Mouse (Mus musculus) heart, embryonic 14.5 days (tissue): ENCODE results near the gene Trnp1. TPM values are rescaled to one million over a fixed set of nuclear protein-coding genes. Genes with fewer than 3 reads are reported as not detected.

Experiments used
- ATAC-seq: fragments of 200-750 bp; cut with Nextera tagmentation; 2 replicates; pipeline ENCODE4 v1.8.0; 2017; ENCODE audit warnings: low read depth, moderate TSS enrichment; ENCODE audit not compliant: insufficient number of reproducible peaks, insufficient read depth, low FRiP score
- H3K27ac ChIP-seq, 2 experiments: fragments of 200-500 bp in 1 of 2; fragments of 300-500 bp in 1 of 2; sonication (generic) in 1 of 2; replicated peaks in 1 of 2; 2 replicates each; pipeline ENCODE4 v1.5.1; 2012 to 2014; ENCODE audit warnings: low read depth in 2 of 2, low read length in 2 of 2, control low read depth in 1 of 2, mild to moderate bottlenecking in 1 of 2, mixed read lengths in 1 of 2; ENCODE audit not compliant: control insufficient read depth in 1 of 2, insufficient read depth in 1 of 2
- H3K27me3 ChIP-seq: fragments of 300-500 bp; sonication (generic); 2 replicates; pipeline ENCODE4 v1.6.1; 2014; ENCODE audit warnings: mild to moderate bottlenecking, low read length, control low read depth; ENCODE audit not compliant: control insufficient read depth, insufficient read depth
- H3K36me3 ChIP-seq: fragments of 300-500 bp; sonication (generic); 2 replicates; pipeline ENCODE4 v1.6.1; 2014; ENCODE audit warnings: mild to moderate bottlenecking, control low read depth, low read length, mixed read lengths; ENCODE audit not compliant: control insufficient read depth, insufficient read depth
- H3K4me1 ChIP-seq, 2 experiments: fragments of 200-500 bp in 1 of 2; fragments of 300-500 bp in 1 of 2; sonication (generic) in 1 of 2; 2 replicates each; pipeline ENCODE4 v1.6.1; 2012 to 2014; ENCODE audit warnings: low read length in 2 of 2, control low read depth in 1 of 2, mixed read lengths in 1 of 2; ENCODE audit not compliant: control insufficient read depth in 2 of 2, insufficient read depth in 2 of 2
- H3K4me2 ChIP-seq: fragments of 300-500 bp; sonication (generic); 2 replicates; pipeline ENCODE4 v1.6.1; 2014; ENCODE audit warnings: mild to moderate bottlenecking, low read length
- H3K4me3 ChIP-seq, 2 experiments: fragments of 200-500 bp in 1 of 2; fragments of 300-500 bp in 1 of 2; sonication (generic) in 1 of 2; 2 replicates each; pipeline ENCODE4 v1.5.1; 2012 to 2014; ENCODE audit warnings: low read length in 2 of 2, mild to moderate bottlenecking in 2 of 2, control low read depth in 1 of 2, low read depth in 1 of 2, moderate library complexity in 1 of 2; ENCODE audit not compliant: control insufficient read depth in 1 of 2, insufficient read depth in 1 of 2
- H3K9ac ChIP-seq: fragments of 300-500 bp; sonication (generic); 2 replicates; pipeline ENCODE4 v1.6.1; 2014; ENCODE audit warnings: mild to moderate bottlenecking, low read length
- H3K9me3 ChIP-seq: fragments of 300-500 bp; sonication (generic); 2 replicates; pipeline ENCODE4 v1.6.1; 2016; ENCODE audit warnings: low read length, control low read depth; ENCODE audit not compliant: control insufficient read depth
- WGBS: fragments of 180-500 bp; shearing (Covaris S2); extraction: QIAGEN DNeasy Blood & Tissue Kit; methylation state at CpG from one replicate; pipeline ENCODE4 v1.1.7; 2014; 5-methylcytosine and 5-hydroxymethylcytosine counted together
- polyA plus RNA-seq: library from polyadenylated mRNA; unstranded; fragments of >200 nt; fragmentation: Nextera tagmentation; extraction: Ambion mirVana; gene quantifications from 2 replicates; pipeline ENCODE4 v1.2.1, GENCODE M21; 2014

Trnp1 gene
- polyA plus RNA-seq, 1 experiment from 2014 or later: 1.2 TPM

GRCm38 (mm10) chr4:133484266-133485025 lies 13.9 kb downstream of the Trnp1 start:
- Histone ChIP-seq H3K4me2 (peak overlapping the region; percentile 54), H3K4me1 (peaks cover 16 to 19% of the 10 kb centered on the region in 2 experiments), H3K27me3 (peaks cover 27% of the 10 kb centered on the region), H3K9me3 (no peaks in the 10 kb centered on the region), H3K9ac (peak overlapping the region; percentile 49), H3K4me3 (no peak overlapping the region), H3K27ac (no peak overlapping the region), H3K36me3 (no peaks in the 10 kb centered on the region)
- no peak for ATAC-seq
- WGBS: 10% methylated on average over 22 of the region's 22 CpGs

- no peak overlapping the region for H3K4me2 ChIP-seq
- peaks cover 14 to 16% of the 10 kb centered on the region in 2 experiments; a peak in 3 of 4 replicates for H3K4me1 ChIP-seq
- no peak for ATAC-seq
- H3K9me3 ChIP-seq: no peaks in the 10 kb centered on the region
- no peak overlapping the region for H3K9ac ChIP-seq
- H3K27ac ChIP-seq: no peak overlapping the region
- no peak overlapping the region for H3K4me3 ChIP-seq
- WGBS: 77% methylated on average over 3 of the region's 3 CpGs
- peaks cover 33% of the 10 kb centered on the region for H3K27me3 ChIP-seq
- H3K36me3 ChIP-seq: no peaks in the 10 kb centered on the region
Measured at GRCm38 (mm10) chr4:133482479-133482878, 15.9 kb downstream of the Trnp1 start.

DNA sequence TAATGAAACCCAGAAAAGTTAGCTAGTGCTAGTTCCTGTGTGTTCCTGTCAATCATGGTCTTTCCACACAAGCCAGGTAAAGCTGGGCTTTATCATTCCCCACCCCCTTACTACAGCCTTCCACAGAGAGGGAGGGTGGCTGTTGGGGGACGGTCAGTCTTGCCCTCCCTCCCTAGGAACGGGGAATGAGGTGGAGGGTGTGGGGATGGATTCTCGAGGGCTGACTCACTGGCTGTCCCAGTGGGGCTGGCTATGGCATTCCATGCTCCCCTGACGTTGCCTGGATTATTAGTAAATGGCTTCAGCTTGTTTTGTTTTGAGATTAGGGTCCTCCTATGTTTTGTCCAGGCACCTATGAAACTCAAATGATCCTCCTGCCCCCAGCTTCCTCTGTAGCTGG lies 16.9 kb downstream of the Trnp1 start:
- ATAC-seq: no peak
- no peaks in the 10 kb centered on the region for H3K36me3 ChIP-seq
- no peak overlapping the region for H3K9ac ChIP-seq
- no peak overlapping the region for H3K27ac ChIP-seq
- peaks cover 41% of the 10 kb centered on the region for H3K27me3 ChIP-seq
- WGBS: 12% methylated on average over 4 of the region's 4 CpGs
- peaks cover 14 to 16% of the 10 kb centered on the region in 2 experiments; a peak in 3 of 4 replicates for H3K4me1 ChIP-seq
- no peaks in the 10 kb centered on the region for H3K9me3 ChIP-seq
- no peak overlapping the region for H3K4me2 ChIP-seq
- H3K4me3 ChIP-seq: no peak overlapping the region

- Histone ChIP-seq H3K36me3 (no peaks in the 10 kb centered on the region), H3K4me3 (peak overlapping the region in 1 of 2 experiments; percentile 51; a peak in 1 of 4 replicates), H3K9me3 (no peaks in the 10 kb centered on the region), H3K4me1 (peaks cover 14 to 16% of the 10 kb centered on the region in 2 experiments; a peak in 3 of 4 replicates), H3K27me3 (peaks cover 45% of the 10 kb centered on the region), H3K27ac (no peak overlapping the region), H3K9ac (no peak overlapping the region), H3K4me2 (peak overlapping the region; percentile 73)
- WGBS: 47% methylated on average over 6 of the region's 6 CpGs
- ATAC-seq: no peak
Measured at GRCm38 (mm10) chr4:133480754-133481153, 17.6 kb downstream of the Trnp1 start.

DNA sequence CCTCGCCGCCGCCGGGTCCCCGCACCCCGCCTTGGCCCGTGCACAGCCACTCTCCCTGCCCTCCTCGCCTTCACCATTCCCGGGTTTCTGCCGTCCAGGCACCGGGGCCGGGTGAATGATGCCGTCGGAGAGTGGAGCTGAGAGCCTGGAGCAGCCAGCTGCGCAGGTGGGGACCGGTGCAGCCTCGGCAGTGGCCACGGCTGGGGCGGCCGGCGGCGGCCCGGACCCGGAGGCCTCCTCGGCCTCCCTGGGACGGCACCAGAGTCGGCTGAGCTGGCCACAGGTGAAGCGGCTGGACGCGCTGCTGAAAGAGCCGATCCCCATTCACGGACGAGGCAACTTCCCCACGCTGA lies 18.2 kb downstream of the Trnp1 start:
- 0 out of 2 replicates have a peak, but pooled peaks have one; percentile 16 for ATAC-seq
- peaks cover 14 to 16% of the 10 kb centered on the region in 2 experiments; a peak in 3 of 4 replicates for H3K4me1 ChIP-seq
- peak overlapping the region; percentile 71 for H3K9ac ChIP-seq
- H3K27me3 ChIP-seq: peaks cover 48% of the 10 kb centered on the region
- no peaks in the 10 kb centered on the region for H3K36me3 ChIP-seq
- no peaks in the 10 kb centered on the region for H3K9me3 ChIP-seq
- no peak overlapping the region for H3K27ac ChIP-seq
- WGBS: 5% methylated on average over 34 of the region's 34 CpGs
- H3K4me2 ChIP-seq: peak overlapping the region; percentile 73
- peak overlapping the region; percentile 51 to 53 for H3K4me3 ChIP-seq

- Histone ChIP-seq H3K4me1 (peaks cover 14 to 16% of the 10 kb centered on the region in 2 experiments; a peak in 3 of 4 replicates), H3K9me3 (no peaks in the 10 kb centered on the region), H3K4me3 (peak within 1 kb of the TSS; percentile 51 to 53), H3K9ac (peak within 1 kb of the TSS; percentile 71), H3K4me2 (peak within 1 kb of the TSS; percentile 73), H3K27ac (no peak within 1 kb of the TSS), H3K27me3 (peaks cover 52% of the 10 kb centered on the region), H3K36me3 (no peaks in the 10 kb centered on the region)
- ATAC-seq: peak; percentile 96
- WGBS: 3% methylated on average over 29 of the region's 29 CpGs
Measured at GRCm38 (mm10) chr4:133479458-133480184, 18.7 kb downstream of the Trnp1 start, which contains the start of gene Tent5b. Tent5b (plus strand) TSS chr4:133480132.

DNA sequence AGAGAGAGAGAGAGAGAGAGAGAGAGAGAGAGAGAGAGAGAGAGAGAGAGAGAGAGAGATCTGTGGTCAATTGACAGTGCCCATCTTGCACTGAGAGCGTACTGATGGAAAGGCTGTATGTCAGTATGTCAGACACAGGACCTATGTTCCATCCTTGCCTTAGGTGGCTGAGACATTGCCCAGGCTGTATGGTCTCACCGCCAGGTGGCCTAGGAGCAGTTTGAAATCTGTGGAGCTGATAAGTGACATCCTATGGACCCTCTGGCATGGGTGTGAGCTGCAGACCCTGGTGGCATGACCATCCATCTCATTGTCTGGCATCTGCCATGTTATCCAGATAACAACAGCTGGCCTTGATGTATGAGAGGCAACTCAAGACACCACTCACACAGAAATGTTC lies 24.5 kb downstream of the Trnp1 start:
- H3K4me2 ChIP-seq: no peak overlapping the region
- no peak overlapping the region for H3K4me3 ChIP-seq
- H3K4me1 ChIP-seq: peaks cover 0 to 5% of the 10 kb centered on the region in 2 experiments; a peak in 1 of 4 replicates
- peaks cover 4% of the 10 kb centered on the region; the same call in 1 of the 2 replicates for H3K9me3 ChIP-seq
- H3K27me3 ChIP-seq: peaks cover 26% of the 10 kb centered on the region; the same call in 1 of the 2 replicates
- WGBS: 64% methylated on average over 2 of the region's 2 CpGs
- no peak overlapping the region for H3K9ac ChIP-seq
- no peak for ATAC-seq
- H3K27ac ChIP-seq: no peak overlapping the region
- H3K36me3 ChIP-seq: no peaks in the 10 kb centered on the region
